9 mouse cellular contexts compared by ENCODE assay signal in the genomic region with DNA sequence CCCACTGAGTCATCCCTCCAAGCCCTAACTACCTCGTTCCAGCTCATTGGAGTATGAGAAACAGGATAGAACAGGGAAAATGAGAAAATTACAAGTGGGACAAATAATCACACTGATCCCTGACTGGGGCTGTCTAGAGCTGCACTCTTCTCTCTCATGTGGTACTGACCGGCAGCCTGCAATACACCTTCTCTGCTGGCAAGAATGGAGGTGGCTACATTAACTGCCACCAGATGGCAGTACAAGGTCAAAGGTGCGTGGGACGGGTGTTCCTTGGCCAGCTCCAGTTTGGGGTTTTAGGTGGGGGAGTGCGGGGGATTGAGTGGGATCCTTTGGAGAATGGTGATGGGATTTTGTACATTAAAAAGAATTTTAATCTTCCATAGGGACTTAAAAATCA. TPM values are rescaled to one million over a fixed set of nuclear protein-coding genes. Genes with fewer than 3 reads are reported as not detected.
DNase-seq lines count a peak whose midpoint lies in the region; ATAC-seq lines count a peak whose summit lies in the region.
"Had no signal": no experiment of that assay in that cellular context is flagged by ENCODE, and none has a peak within 500 bp of the region (broad histone marks: within the 10 kb centered on the region; RNA-seq: fewer than 3 reads in every experiment).

No protein-coding gene starts in this region.

- ATAC-seq in midbrain, embryonic 12.5 days (ENCODE audit: low FRiP score, low read depth) = peak; percentile 71; the same call in 1 of the 2 replicates

- H3K9me3 ChIP-seq in heart, embryonic 10.5 days = no peaks in the 10 kb centered on the region
- no peaks in the 10 kb centered on the region for H3K9me3 ChIP-seq in midbrain, embryonic 12.5 days
- H3K9me3 ChIP-seq: stomach, embryonic 15.5 days had no signal

- DNase-seq in heart, adult 11 months = peak; percentile 90
- DNase-seq in heart, embryonic 10.5 days (ENCODE audit: low spot score) = no peak
- DNase-seq in adipocyte (ENCODE audit: low spot score) = peak; percentile 68
- peak; percentile 78 for DNase-seq in embryo, embryonic 10.5 days (ENCODE audit: low spot score)
- DNase-seq in heart, postnatal 36 days = peak; percentile 43 to 53
- DNase-seq in left cerebral cortex, postnatal 4 days = peak; percentile 49
- DNase-seq in telencephalon, adult 2 months (ENCODE audit: low read depth, low spot score) = peak; percentile 1

- H3K9ac ChIP-seq in midbrain, embryonic 12.5 days (replicated peaks) = no peak overlapping the region
- H3K9ac ChIP-seq: stomach, embryonic 15.5 days had no signal

- intact Hi-C loops in heart, postnatal 36 days (cut with DNase I) = loop anchor here (2.0 to 5.0 kb wide), 2 partner anchors 483 to 655 kb away; partner anchors contain the start of gene Kdm3a
- intact Hi-C loops in left cerebral cortex, postnatal 4 days (cut with DNase I) = no loop called here

- H3K4me2 ChIP-seq in midbrain, embryonic 12.5 days (replicated peaks) = no peak overlapping the region
- H3K4me2 ChIP-seq: stomach, embryonic 15.5 days had no signal

- H3K4me3 ChIP-seq in heart, embryonic 10.5 days = no peak overlapping the region
- no peak overlapping the region for H3K4me3 ChIP-seq in midbrain, embryonic 12.5 days
- H3K4me3 ChIP-seq: stomach, embryonic 15.5 days had no signal

- no peak overlapping the region for H3K27ac ChIP-seq in heart, embryonic 10.5 days
- no peak overlapping the region for H3K27ac ChIP-seq in midbrain, embryonic 12.5 days (replicated peaks)
- H3K27ac ChIP-seq: stomach, embryonic 15.5 days had no signal

- 0 out of 2 replicates have a peak, but pooled peaks cover 4% of the 10 kb centered on the region for H3K4me1 ChIP-seq in heart, embryonic 10.5 days
- H3K4me1 ChIP-seq in midbrain, embryonic 12.5 days = no peaks in the 10 kb centered on the region; the same call in 1 of the 2 replicates
- H3K4me1 ChIP-seq: stomach, embryonic 15.5 days had no signal

- H3K36me3 ChIP-seq in heart, embryonic 10.5 days = no peaks in the 10 kb centered on the region
- H3K36me3 ChIP-seq in midbrain, embryonic 12.5 days = no peaks in the 10 kb centered on the region
- H3K36me3 ChIP-seq: stomach, embryonic 15.5 days had no signal

- 16% methylated on average over 5 of the region's 5 CpGs for WGBS in heart, embryonic 10.5 days
- WGBS in midbrain, embryonic 12.5 days = 17% methylated on average over 5 of the region's 5 CpGs

- no peaks in the 10 kb centered on the region for H3K27me3 ChIP-seq in heart, embryonic 10.5 days (ENCODE audit: insufficient read depth, poor library complexity, severe bottlenecking)
- H3K27me3 ChIP-seq in midbrain, embryonic 12.5 days = no peaks in the 10 kb centered on the region
- H3K27me3 ChIP-seq: stomach, embryonic 15.5 days had no signal

RNA-seq across cellular contexts. Expression of gene Thnsl2, which starts 5.3 kb away (rescaled TPM):
- 5.0 and 5.2 TPM in 2 replicates for polyA plus RNA-seq in heart, embryonic 10.5 days (2016; fragmentation: Nextera tagmentation; extraction: Ambion mirVana)
- 1 to 10 TPM; 4.5 to 5.4 TPM for total RNA-seq in heart, postnatal 36 days (2021)
- 1 to 10 TPM; 2.0 to 2.9 TPM for total RNA-seq in left cerebral cortex, postnatal 4 days (2021)
- 3.4 and 3.9 TPM in 2 replicates for polyA plus RNA-seq in midbrain, embryonic 12.5 days (2016; fragmentation: Nextera tagmentation; extraction: Ambion mirVana)

RNA-seq across cellular contexts. Expression of gene Fabp1, which starts 50.1 kb away (rescaled TPM):
- polyA plus RNA-seq in heart, embryonic 10.5 days (2016; fragmentation: Nextera tagmentation; extraction: Ambion mirVana) = 1.9 TPM in 1 of 2 replicates, not detected in the other
- not detected for total RNA-seq in heart, postnatal 36 days (2021)
- total RNA-seq in left cerebral cortex, postnatal 4 days (2021) = not detected
- not detected in 2 replicates for polyA plus RNA-seq in midbrain, embryonic 12.5 days (2016; fragmentation: Nextera tagmentation; extraction: Ambion mirVana)
